Mouse (Mus musculus) c-Kit-positive CD71-positive TER-119-negative erythroid progenitor cells, embryonic 14.5 days (primary cell): ENCODE measurements around the gene Gm4846.
"Not testable (repeated sequence)": the region's sequence is repeated elsewhere in the genome, so short reads cannot be mapped to it uniquely, and the experiment has no call there.

Source experiments
- DNase-seq: peaks from one replicate; pipeline ENCODE4 v3.0.0-alpha.2; 2013; ENCODE audit warnings: low read depth

Gene Gm4846

DNA sequence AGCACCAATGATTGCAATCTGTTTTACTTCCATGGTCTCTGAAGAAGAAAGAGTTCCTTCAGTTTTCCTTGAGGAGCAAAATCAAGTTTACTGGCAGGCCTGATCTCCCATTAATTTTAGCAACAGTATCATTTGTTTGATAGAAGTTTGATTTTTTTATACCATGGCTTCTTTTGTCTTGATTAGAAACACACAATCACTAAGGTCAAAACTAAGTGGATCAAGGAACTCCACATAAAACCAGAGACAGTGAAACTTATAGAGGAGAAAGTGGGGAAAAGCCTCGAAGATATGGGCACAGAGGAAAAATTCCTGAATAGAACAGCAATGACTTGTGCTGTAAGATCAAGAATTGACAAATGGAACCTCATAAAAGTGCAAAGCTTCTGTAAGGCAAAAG, at the start of gene Gm4846:
Gene Gm4846, minus strand, starts transcription at position 101 of the 400 bp plus-strand sequence.
- not testable (repeated sequence) for DNase-seq

DNA sequence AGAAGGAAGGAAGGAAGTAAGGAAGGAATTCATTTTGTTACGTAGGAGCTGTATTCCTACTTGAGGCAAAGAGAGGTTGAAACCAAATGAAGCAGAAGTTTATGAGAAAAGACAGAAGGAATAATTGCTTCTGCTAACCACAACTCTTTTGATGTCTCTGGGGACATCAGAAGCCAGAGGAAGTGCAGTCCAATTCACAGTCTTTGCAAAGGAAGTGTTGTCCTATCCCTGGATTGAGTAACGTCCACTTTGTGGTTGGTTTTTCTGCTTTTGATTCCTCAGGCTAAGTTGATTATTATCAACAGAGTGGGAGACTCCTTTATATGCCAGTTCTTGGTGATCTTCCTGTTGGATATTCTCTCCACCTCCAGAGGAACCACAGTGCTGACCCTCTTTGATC, 34.1 kb upstream of the Gm4846 start:
- not testable (repeated sequence) for DNase-seq

- DNase-seq, result not testable (repeated sequence)
Observed at GRCm38 (mm10) chr1:166524709-166525108, 27.3 kb upstream of the Gm4846 start.

DNA sequence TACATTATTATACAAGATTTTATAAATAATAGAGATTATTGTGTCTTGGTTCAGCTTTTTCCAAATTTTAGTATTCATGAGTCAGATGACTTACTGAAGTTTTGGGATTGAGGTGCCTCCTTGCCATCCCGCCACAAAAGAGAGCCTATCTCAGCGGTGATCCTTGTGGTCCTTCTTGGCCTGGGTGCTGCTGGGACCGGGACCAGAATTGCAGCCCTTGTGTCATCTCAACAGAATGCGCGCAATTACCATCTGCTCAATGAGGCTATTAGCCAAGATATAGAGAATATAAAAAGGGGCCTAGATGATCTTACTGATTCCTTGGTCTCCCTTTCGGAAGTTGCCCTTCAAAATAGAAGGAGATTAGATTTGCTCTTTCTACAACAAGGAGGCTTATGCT, 22.2 kb upstream of the Gm4846 start:
- DNase-seq, result not testable (repeated sequence)

GRCm38 (mm10) chr1:166516556-166516955, 19.2 kb upstream of the Gm4846 start:
- DNase-seq, result no peak

DNA sequence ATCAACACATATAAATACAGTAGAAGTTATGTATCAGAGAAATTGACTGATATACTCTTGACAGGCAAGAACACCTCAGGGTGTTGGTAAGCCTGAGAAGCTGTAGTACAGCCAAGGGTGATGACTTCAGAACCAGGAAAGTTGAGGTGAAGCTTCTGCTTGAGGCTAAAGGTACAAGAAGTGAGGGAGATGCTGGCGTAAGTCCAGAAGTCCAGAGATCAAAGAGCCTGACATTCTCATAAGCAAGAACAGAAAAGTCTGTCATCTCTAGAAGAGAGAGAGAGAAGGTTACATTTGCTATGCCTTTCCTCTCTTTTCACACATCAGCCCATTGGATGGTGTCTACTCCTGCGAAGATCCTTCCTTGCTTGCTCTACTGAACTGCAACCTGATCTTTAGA, 6.8 kb upstream of the Gm4846 start:
- DNase-seq, result not testable (repeated sequence)

DNA sequence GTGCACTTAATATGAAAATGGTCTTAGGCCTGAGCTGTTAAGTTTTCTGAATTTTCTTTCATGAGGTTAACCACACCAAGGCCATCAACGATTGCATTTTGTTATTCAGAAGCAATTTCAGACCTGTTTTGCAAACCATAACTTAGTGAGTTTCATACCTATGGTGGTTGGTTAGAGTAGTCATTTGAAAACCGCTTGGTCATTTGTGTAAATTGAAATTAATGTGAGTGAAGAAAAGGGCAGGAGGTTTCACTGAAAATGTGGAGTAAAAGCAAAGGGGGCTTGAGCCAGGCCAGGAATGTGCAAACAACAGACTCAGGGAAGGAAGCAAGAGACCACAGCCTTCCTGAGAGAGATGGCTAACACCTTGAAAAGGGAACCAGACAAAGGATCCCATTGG, 17.9 kb downstream of the Gm4846 start:
- DNase-seq, result no peak

- DNase-seq, result no peak
Observed at GRCm38 (mm10) chr1:166467172-166467571, 30.2 kb downstream of the Gm4846 start.

DNA sequence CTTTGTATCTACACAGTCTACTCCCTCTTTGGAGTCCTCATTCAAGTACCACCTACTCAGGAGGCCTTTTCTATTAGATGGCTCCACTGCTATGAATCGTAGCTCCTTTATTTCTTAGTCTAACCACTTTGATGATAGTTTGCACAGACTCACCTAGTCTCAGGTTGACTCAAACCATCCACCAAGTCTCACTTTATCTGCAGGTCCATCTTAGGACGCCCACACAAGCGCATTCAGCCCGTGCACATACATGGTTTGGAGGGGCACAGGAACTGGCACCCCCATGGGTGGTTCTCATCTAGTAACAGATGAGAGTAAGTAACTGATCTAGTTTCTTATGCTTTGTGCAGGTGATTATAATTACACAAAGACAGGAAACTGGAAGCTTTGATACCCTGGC, 34.8 kb downstream of the Gm4846 start:
- no peak for DNase-seq

DNA sequence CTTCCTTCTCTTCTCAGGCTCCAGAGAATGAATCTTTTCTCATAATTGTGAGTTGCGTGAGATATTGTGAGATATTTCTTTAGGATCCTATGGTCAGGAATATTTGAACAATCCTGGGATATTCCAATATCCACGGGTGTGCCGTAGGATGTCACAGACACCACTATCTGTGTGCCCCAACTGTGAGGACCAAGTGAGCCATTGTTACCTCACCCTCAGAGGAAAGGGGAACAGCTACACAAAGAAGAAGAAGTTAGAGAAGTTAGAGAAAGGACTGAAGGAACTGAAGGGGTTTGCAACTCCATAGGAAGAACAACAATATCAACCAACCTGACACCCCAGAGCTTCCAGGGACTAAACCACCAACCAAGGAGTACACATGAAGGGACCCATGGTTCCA, 55.4 kb downstream of the Gm4846 start:
- DNase-seq, result no peak

GRCm38 (mm10) chr1:166439426-166439825, 58.0 kb downstream of the Gm4846 start:
- DNase-seq, result no peak
